Mouse (Mus musculus) C2C12 (cell line): ENCODE measurements around the gene Bak1.

Experiments
- CEBPB ChIP-seq: IDR thresholded peaks from one replicate; pipeline ENCODE4 v1.6.1; 2011; ENCODE audit warnings: low read depth, mild to moderate bottlenecking, control low read depth, moderate library complexity
- CTCF ChIP-seq: IDR thresholded peaks from one replicate; pipeline ENCODE4 v1.5.1; 2011; ENCODE audit not compliant: control insufficient read depth, insufficient read depth, insufficient read length
- FOSL1 ChIP-seq: IDR thresholded peaks from one replicate; pipeline ENCODE4 v1.8.0; 2011; ENCODE audit warnings: mild to moderate bottlenecking, low read length; ENCODE audit not compliant: poor library complexity, insufficient read depth, severe bottlenecking
- MAX ChIP-seq: IDR thresholded peaks from one replicate; pipeline ENCODE4 v1.6.1; 2011; ENCODE audit warnings: mild to moderate bottlenecking, control low read depth
- MYOD1 ChIP-seq: IDR thresholded peaks from one replicate; pipeline ENCODE4 v1.6.1; 2011; ENCODE audit warnings: low read depth; ENCODE audit not compliant: control insufficient read depth, insufficient read length
- MYOG ChIP-seq: IDR thresholded peaks from one replicate; pipeline ENCODE4 v1.6.1; 2011; ENCODE audit not compliant: control insufficient read depth, insufficient read length; ENCODE audit errors: extremely low read depth
- USF1 ChIP-seq: IDR thresholded peaks from one replicate; pipeline ENCODE4 v1.6.1; 2011; ENCODE audit warnings: low read depth, mild to moderate bottlenecking, control low read depth, moderate library complexity

GRCm38 (mm10) chr17:27056812-27057516 lies 28.2 kb upstream of the Bak1 start, which contains the start of gene Itpr3:
- TF ChIP-seq CEBPB: peak; percentile 63
- TF ChIP-seq MYOG: no peak
- TF ChIP-seq MAX: no peak
- TF ChIP-seq CTCF: peak; percentile 36
- TF ChIP-seq USF1: no peak
- no peak for TF ChIP-seq MYOD1
- TF ChIP-seq FOSL1: no peak
